Mouse (Mus musculus): ENCODE data around the gene Nsmce3. TPM values are rescaled to one million over a fixed set of nuclear protein-coding genes. Genes with fewer than 3 reads are reported as not detected.

Nsmce3 gene
- polyA plus RNA-seq, 1 experiment from 2014 or later = 6.4 TPM

GRCm38 (mm10) chr7:64839801-64840575, 32.8 kb downstream of the Nsmce3 start:
- H3K4me3 ChIP-seq (ENCODE audit: low read depth, low read length) = peak overlapping the region; percentile 16; the same call in 1 of the 2 replicates
- no peaks in the 10 kb centered on the region for H3K4me1 ChIP-seq (replicated peaks; ENCODE audit: control insufficient read depth, insufficient read depth, low read length)
- H3K9me3 ChIP-seq (ENCODE audit: control insufficient read depth) = no peaks in the 10 kb centered on the region
- no peak overlapping the region for H3K9ac ChIP-seq (ENCODE audit: low read depth, low read length)
- 2% methylated on average over 21 of the region's 21 CpGs for WGBS
- H3K4me2 ChIP-seq (replicated peaks; ENCODE audit: low read depth) = peak overlapping the region; percentile 59
- H3K27ac ChIP-seq (ENCODE audit: low read depth, low read length) = no peak overlapping the region; the same call in 1 of the 2 replicates
- H3K27me3 ChIP-seq (replicated peaks; ENCODE audit: control insufficient read depth, insufficient read depth, low read length) = no peaks in the 10 kb centered on the region
- peak; percentile 65 for TF ChIP-seq CTCF (IDR thresholded peaks at IDR 0.05; ENCODE audit: low read depth)
- peak; percentile 45; the same call in 1 of the 2 replicates for ATAC-seq
- no peaks in the 10 kb centered on the region for H3K36me3 ChIP-seq (ENCODE audit: control insufficient read depth, insufficient read depth)

- Histone ChIP-seq H3K9me3 (ENCODE audit: control insufficient read depth) (no peaks in the 10 kb centered on the region), H3K27me3 (replicated peaks; ENCODE audit: control insufficient read depth, insufficient read depth, low read length) (no peaks in the 10 kb centered on the region), H3K4me1 (replicated peaks; ENCODE audit: control insufficient read depth, insufficient read depth, low read length) (no peaks in the 10 kb centered on the region), H3K4me2 (replicated peaks; ENCODE audit: low read depth) (peak overlapping the region; percentile 59; the same call in 1 of the 2 replicates), H3K36me3 (ENCODE audit: control insufficient read depth, insufficient read depth) (no peaks in the 10 kb centered on the region), H3K4me3 (ENCODE audit: low read depth, low read length) (no peak overlapping the region), H3K27ac (ENCODE audit: low read depth, low read length) (no peak overlapping the region), H3K9ac (ENCODE audit: low read depth, low read length) (no peak overlapping the region)
- no peak for ATAC-seq
- 56% methylated on average over 2 of the region's 2 CpGs for WGBS
- TF ChIP-seq CTCF (IDR thresholded peaks at IDR 0.05; ENCODE audit: low read depth) = no peak
Measured at GRCm38 (mm10) chr7:64839281-64839680, 33.5 kb downstream of the Nsmce3 start.

- Histone ChIP-seq H3K9ac (ENCODE audit: low read depth, low read length) (no peak overlapping the region), H3K9me3 (ENCODE audit: control insufficient read depth) (no peaks in the 10 kb centered on the region), H3K4me3 (ENCODE audit: low read depth, low read length) (no peak overlapping the region), H3K36me3 (ENCODE audit: control insufficient read depth, insufficient read depth) (no peaks in the 10 kb centered on the region), H3K4me1 (replicated peaks; ENCODE audit: control insufficient read depth, insufficient read depth, low read length) (no peaks in the 10 kb centered on the region), H3K27me3 (replicated peaks; ENCODE audit: control insufficient read depth, insufficient read depth, low read length) (no peaks in the 10 kb centered on the region), H3K4me2 (replicated peaks; ENCODE audit: low read depth) (no peak overlapping the region), H3K27ac (ENCODE audit: low read depth, low read length) (no peak overlapping the region)
- TF ChIP-seq CTCF (IDR thresholded peaks at IDR 0.05; ENCODE audit: low read depth) = no peak
- ATAC-seq = no peak
- 32% methylated on average over 5 of the region's 5 CpGs for whole genome bisulfite sequencing
Measured at GRCm38 (mm10) chr7:64830214-64830995, 42.4 kb downstream of the Nsmce3 start.

- Histone ChIP-seq H3K27me3 (replicated peaks; ENCODE audit: control insufficient read depth, insufficient read depth, low read length) (no peaks in the 10 kb centered on the region), H3K27ac (ENCODE audit: low read depth, low read length) (no peak overlapping the region), H3K4me1 (replicated peaks; ENCODE audit: control insufficient read depth, insufficient read depth, low read length) (no peaks in the 10 kb centered on the region), H3K4me3 (ENCODE audit: low read depth, low read length) (no peak overlapping the region), H3K9ac (ENCODE audit: low read depth, low read length) (no peak overlapping the region), H3K9me3 (ENCODE audit: control insufficient read depth) (no peaks in the 10 kb centered on the region), H3K4me2 (replicated peaks; ENCODE audit: low read depth) (no peak overlapping the region), H3K36me3 (ENCODE audit: control insufficient read depth, insufficient read depth) (no peaks in the 10 kb centered on the region)
- no peak for TF ChIP-seq CTCF (IDR thresholded peaks at IDR 0.05; ENCODE audit: low read depth)
- no peak for ATAC-seq
- 85% methylated on average over 5 of the region's 5 CpGs for WGBS
Measured at GRCm38 (mm10) chr7:64821081-64821480, 51.7 kb downstream of the Nsmce3 start.

GRCm38 (mm10) chr7:64819683-64820082, 53.1 kb downstream of the Nsmce3 start:
- Histone ChIP-seq H3K4me1 (replicated peaks; ENCODE audit: control insufficient read depth, insufficient read depth, low read length) (no peaks in the 10 kb centered on the region), H3K27me3 (replicated peaks; ENCODE audit: control insufficient read depth, insufficient read depth, low read length) (no peaks in the 10 kb centered on the region), H3K9me3 (ENCODE audit: control insufficient read depth) (no peaks in the 10 kb centered on the region), H3K36me3 (ENCODE audit: control insufficient read depth, insufficient read depth) (no peaks in the 10 kb centered on the region), H3K27ac (ENCODE audit: low read depth, low read length) (no peak overlapping the region), H3K4me2 (replicated peaks; ENCODE audit: low read depth) (no peak overlapping the region), H3K9ac (ENCODE audit: low read depth, low read length) (no peak overlapping the region), H3K4me3 (ENCODE audit: low read depth, low read length) (no peak overlapping the region)
- 81% methylated on average over 9 of the region's 9 CpGs for WGBS
- TF ChIP-seq CTCF (IDR thresholded peaks at IDR 0.05; ENCODE audit: low read depth) = no peak
- ATAC-seq = no peak

Measured in intestine, postnatal 0 days (tissue).